Mouse (Mus musculus): ENCODE results near the gene Camk1d.

- TF ChIP-seq CTCF (IDR thresholded peaks at IDR 0.05; ENCODE audit: extremely low read depth, insufficient read length, insufficient replicate concordance, low read depth, low read length) (no peak), POLR2A (IDR thresholded peaks at IDR 0.05; ENCODE audit: low read depth, low read length) (no peak)
These were observed 45.4 kb downstream of the Camk1d start for GRCm38 (mm10) chr2:5668940-5669339.

Measured in small intestine, adult 2 months (tissue).